Mouse (Mus musculus) kidney, embryonic 14.5 days (tissue): Measurements from ENCODE around the gene Slc23a2. TPM values are rescaled to one million over a fixed set of nuclear protein-coding genes. Genes with fewer than 3 reads are reported as not detected.

Source experiments
- ATAC-seq: fragments of 200-750 bp; cut with Nextera tagmentation; 2 replicates; pipeline ENCODE4 v1.8.0; 2017; ENCODE audit warnings: moderate number of reproducible peaks, mild to moderate bottlenecking, moderate TSS enrichment, moderate library complexity; ENCODE audit not compliant: low FRiP score, low TSS enrichment
- H3K27ac ChIP-seq: fragments of 300-500 bp; sonication (generic); 2 replicates; pipeline ENCODE4 v1.5.1; 2014; ENCODE audit warnings: low read depth, mild to moderate bottlenecking, low read length, moderate library complexity, mixed read lengths
- H3K27me3 ChIP-seq: fragments of 300-500 bp; sonication (generic); 2 replicates; pipeline ENCODE4 v1.6.1; 2014; ENCODE audit warnings: mild to moderate bottlenecking, low read length; ENCODE audit not compliant: control insufficient read depth, insufficient read depth
- H3K36me3 ChIP-seq: fragments of 300-500 bp; sonication (generic); 2 replicates; pipeline ENCODE4 v1.6.1; 2014; ENCODE audit warnings: low read length, mixed read lengths; ENCODE audit not compliant: control insufficient read depth, insufficient read depth
- H3K4me1 ChIP-seq: fragments of 300-500 bp; sonication (generic); 2 replicates; pipeline ENCODE4 v1.6.1; 2014; ENCODE audit warnings: low read length, mixed read lengths; ENCODE audit not compliant: control insufficient read depth, insufficient read depth
- H3K4me2 ChIP-seq: fragments of 300-500 bp; sonication (generic); replicated peaks from 2 replicates; pipeline ENCODE4 v1.6.1; 2014; ENCODE audit warnings: low read depth, mild to moderate bottlenecking, low read length
- H3K4me3 ChIP-seq: fragments of 300-500 bp; sonication (generic); 2 replicates; pipeline ENCODE4 v1.5.1; 2014; ENCODE audit warnings: mild to moderate bottlenecking, low read length
- H3K9ac ChIP-seq: fragments of 300-500 bp; sonication (generic); 2 replicates; pipeline ENCODE4 v1.6.1; 2014; ENCODE audit warnings: low read depth, mild to moderate bottlenecking, low read length, moderate library complexity
- H3K9me3 ChIP-seq: fragments of 300-500 bp; sonication (generic); 2 replicates; pipeline ENCODE4 v1.6.1; 2016; ENCODE audit warnings: low read length; ENCODE audit not compliant: control insufficient read depth
- WGBS: fragments of 180-500 bp; shearing (Covaris S2); extraction: QIAGEN DNeasy Blood & Tissue Kit; methylation state at CpG from one replicate; pipeline ENCODE4 v1.1.7; 2014; 5-methylcytosine and 5-hydroxymethylcytosine counted together
- polyA plus RNA-seq: library from polyadenylated mRNA; unstranded; fragments of >200 nt; fragmentation: Nextera tagmentation; extraction: Ambion mirVana; gene quantifications from 2 replicates; pipeline ENCODE4 v1.2.1, GENCODE M21; 2014

Gene Slc23a2
- polyA plus RNA-seq, 1 experiment from 2014 or later = 18.0 TPM

DNA sequence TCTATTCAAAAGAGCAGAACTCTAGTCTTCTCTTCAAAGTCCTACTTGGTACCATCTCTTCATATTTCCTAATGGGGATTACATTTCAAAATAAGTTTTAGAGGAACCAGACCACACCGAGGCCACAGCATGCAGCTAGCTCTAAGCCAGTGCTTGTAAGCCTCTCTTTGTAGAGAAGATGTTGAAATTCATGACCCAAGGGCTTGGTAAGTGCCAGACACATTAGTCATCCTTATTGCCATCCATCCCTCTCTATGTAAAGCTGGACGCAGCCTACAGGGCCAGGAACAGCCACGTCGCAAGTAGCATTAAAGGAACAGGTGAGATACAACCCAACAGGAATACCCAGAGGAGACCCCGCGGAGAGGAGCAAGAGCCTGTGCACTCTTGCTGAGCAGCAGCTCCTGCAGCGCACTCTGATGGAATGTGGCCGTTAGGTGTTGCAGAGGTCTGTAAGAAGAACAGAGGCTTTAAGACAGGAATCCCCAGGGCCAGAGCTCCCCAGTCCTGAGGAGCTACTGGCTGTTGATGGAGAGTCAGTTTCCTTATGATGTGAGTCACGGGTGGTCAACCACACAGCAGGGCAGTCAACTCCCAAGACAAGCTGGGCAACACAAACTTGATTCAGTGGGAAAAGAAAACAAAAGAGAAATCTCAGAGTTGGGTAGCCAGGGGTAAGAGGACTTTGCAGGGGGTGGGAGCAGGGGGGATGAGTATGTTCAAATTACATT, 45.8 kb downstream of the Slc23a2 start:
- peak overlapping the region; percentile 39; the same call in 1 of the 2 replicates for H3K27ac ChIP-seq
- no peaks in the 10 kb centered on the region for H3K27me3 ChIP-seq
- no peaks in the 10 kb centered on the region; the same call in 1 of the 2 replicates for H3K36me3 ChIP-seq
- ATAC-seq = peak; percentile 68; the same call in 1 of the 2 replicates
- WGBS = 51% methylated on average over 9 of the region's 9 CpGs
- no peak overlapping the region for H3K9ac ChIP-seq
- H3K4me2 ChIP-seq = no peak overlapping the region
- H3K4me3 ChIP-seq = no peak overlapping the region
- peaks cover 33% of the 10 kb centered on the region for H3K4me1 ChIP-seq
- H3K9me3 ChIP-seq = no peaks in the 10 kb centered on the region

DNA sequence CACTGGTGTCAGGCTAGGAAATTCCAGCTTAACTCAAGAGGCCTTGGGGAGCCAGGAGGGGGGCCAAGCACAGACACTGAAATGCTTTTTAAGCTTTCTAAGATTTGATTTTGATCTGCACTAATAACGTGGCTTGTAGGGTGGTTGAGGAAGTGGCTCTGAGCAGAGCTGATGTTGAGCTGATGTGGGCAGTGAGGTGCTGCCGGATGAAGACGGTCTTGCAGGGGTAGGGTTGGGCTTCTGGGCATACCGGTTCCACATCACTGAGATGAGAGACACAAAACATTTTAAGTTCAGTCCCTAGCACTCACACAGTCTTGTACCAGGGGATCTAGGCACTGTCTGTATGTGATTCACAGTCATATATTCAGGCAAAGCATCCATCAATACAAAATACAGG, 46.5 kb downstream of the Slc23a2 start:
- no peaks in the 10 kb centered on the region for H3K9me3 ChIP-seq
- no peaks in the 10 kb centered on the region for H3K27me3 ChIP-seq
- peaks cover 29% of the 10 kb centered on the region for H3K4me1 ChIP-seq
- H3K36me3 ChIP-seq = no peaks in the 10 kb centered on the region; the same call in 1 of the 2 replicates
- 77% methylated on average over 4 of the region's 4 CpGs for WGBS
- H3K27ac ChIP-seq = no peak overlapping the region
- no peak for ATAC-seq
- no peak overlapping the region for H3K9ac ChIP-seq
- H3K4me2 ChIP-seq = no peak overlapping the region
- no peak overlapping the region for H3K4me3 ChIP-seq

DNA sequence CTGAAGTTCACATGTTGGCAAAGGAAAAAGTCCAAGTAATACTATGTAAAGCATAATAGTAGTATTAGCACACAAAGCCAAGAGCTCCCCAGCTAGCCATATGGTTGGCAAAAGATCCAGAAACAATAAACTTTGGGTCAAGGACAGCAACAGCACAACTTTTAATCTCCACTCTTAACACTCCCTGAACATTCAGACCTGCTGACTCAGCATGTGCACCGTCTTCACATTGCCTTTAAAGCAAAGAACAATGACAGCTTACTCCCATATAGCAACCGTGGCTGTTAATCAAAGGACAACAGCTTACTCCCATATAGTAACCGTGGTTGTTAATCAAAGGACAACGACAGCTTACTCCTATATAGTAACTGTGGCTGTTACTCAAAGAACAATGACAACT, 48.3 kb downstream of the Slc23a2 start:
- H3K4me1 ChIP-seq = peaks cover 19% of the 10 kb centered on the region
- H3K27ac ChIP-seq = no peak overlapping the region
- H3K27me3 ChIP-seq = no peaks in the 10 kb centered on the region
- H3K36me3 ChIP-seq = no peaks in the 10 kb centered on the region; the same call in 1 of the 2 replicates
- peak; percentile 63; the same call in 1 of the 2 replicates for ATAC-seq
- H3K9me3 ChIP-seq = no peaks in the 10 kb centered on the region
- H3K4me3 ChIP-seq = no peak overlapping the region
- H3K4me2 ChIP-seq = no peak overlapping the region
- WGBS = 35% methylated on average over 4 of the region's 4 CpGs
- H3K9ac ChIP-seq = no peak overlapping the region

DNA sequence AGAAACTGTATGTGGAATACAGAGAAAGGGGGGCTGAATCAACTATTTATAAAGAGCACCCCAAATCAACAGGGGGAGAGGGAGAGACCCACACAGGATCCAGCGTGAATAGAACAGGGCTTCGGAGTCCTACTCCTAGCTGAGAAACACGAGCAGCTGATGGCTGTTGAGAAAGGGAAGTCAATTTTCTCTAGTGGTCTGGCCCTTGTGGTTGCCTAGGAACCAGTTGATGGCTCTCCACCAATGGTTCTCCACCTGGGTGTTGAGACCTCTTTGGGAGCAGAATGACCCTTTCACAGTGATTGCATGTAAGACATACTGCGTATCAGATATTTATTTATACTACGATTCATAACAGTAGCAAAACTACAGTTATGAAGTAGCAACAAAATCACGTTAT, 49.1 kb downstream of the Slc23a2 start:
- Histone ChIP-seq H3K9me3 (no peaks in the 10 kb centered on the region), H3K27me3 (no peaks in the 10 kb centered on the region), H3K4me2 (no peak overlapping the region), H3K36me3 (no peaks in the 10 kb centered on the region; the same call in 1 of the 2 replicates), H3K4me3 (no peak overlapping the region), H3K27ac (peak overlapping the region; percentile 6; the same call in 1 of the 2 replicates), H3K9ac (no peak overlapping the region), H3K4me1 (peaks cover 19% of the 10 kb centered on the region)
- no peak for ATAC-seq
- 92% methylated on average over 6 of the region's 6 CpGs for WGBS

DNA sequence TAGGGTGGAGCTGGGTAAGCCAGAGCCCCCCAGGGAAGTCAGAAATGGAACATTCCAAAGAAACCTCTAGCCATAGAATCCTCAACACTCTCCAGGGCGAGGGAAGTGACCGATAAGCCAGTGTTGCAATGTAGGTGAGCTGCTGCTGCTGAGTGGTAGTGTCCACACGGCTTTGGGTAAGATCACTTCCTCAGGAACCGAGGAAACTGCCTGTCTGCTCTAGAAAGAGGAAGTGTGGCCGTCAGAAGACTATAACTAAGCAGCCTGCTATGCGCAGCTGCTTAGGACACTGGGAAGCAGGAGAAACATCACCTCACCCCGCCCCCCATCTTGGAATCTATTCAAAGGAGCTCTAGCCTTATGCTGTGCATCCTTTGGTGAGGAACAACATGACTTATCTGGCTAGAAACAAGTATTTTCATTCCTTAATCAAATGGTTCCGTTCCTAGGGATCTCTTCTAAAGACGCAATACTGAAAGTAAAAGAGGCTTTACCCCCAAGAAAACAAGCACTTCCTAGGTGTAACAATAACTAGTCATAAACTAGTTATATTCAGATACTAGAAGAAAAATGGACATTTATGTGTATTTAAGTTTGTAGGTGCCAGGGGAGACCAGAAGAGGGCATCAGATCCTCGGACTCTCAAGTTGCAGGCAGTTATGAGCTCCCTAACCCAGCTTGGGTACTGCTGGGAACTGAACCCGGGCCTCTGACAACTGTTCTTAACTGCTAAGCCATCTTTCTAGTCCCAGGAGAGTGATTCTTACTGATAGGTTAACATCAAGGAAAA, 50.3 kb downstream of the Slc23a2 start:
- no peak for ATAC-seq
- Histone ChIP-seq H3K9ac (no peak overlapping the region), H3K36me3 (no peaks in the 10 kb centered on the region; the same call in 1 of the 2 replicates), H3K27ac (no peak overlapping the region), H3K4me3 (no peak overlapping the region), H3K27me3 (no peaks in the 10 kb centered on the region), H3K4me1 (peaks cover 24% of the 10 kb centered on the region), H3K4me2 (no peak overlapping the region), H3K9me3 (no peaks in the 10 kb centered on the region)
- 80% methylated on average over 11 of the region's 11 CpGs for WGBS

GRCm38 (mm10) chr2:132093739-132094138, 51.2 kb downstream of the Slc23a2 start:
- Histone ChIP-seq H3K36me3 (no peaks in the 10 kb centered on the region; the same call in 1 of the 2 replicates), H3K27me3 (no peaks in the 10 kb centered on the region), H3K4me3 (no peak overlapping the region), H3K4me1 (peaks cover 19% of the 10 kb centered on the region), H3K9me3 (no peaks in the 10 kb centered on the region), H3K27ac (no peak overlapping the region), H3K9ac (no peak overlapping the region), H3K4me2 (no peak overlapping the region)
- ATAC-seq = no peak
- 78% methylated on average over 2 of the region's 2 CpGs for WGBS

GRCm38 (mm10) chr2:132093298-132093697, 51.6 kb downstream of the Slc23a2 start:
- no peak overlapping the region for H3K27ac ChIP-seq
- no peaks in the 10 kb centered on the region for H3K9me3 ChIP-seq
- no peak overlapping the region for H3K4me2 ChIP-seq
- WGBS = 96% methylated on average over 1 of the region's 1 CpGs
- H3K4me1 ChIP-seq = peaks cover 15% of the 10 kb centered on the region
- H3K27me3 ChIP-seq = no peaks in the 10 kb centered on the region
- no peak overlapping the region for H3K4me3 ChIP-seq
- no peak overlapping the region for H3K9ac ChIP-seq
- ATAC-seq = no peak
- H3K36me3 ChIP-seq = peaks cover 2% of the 10 kb centered on the region

DNA sequence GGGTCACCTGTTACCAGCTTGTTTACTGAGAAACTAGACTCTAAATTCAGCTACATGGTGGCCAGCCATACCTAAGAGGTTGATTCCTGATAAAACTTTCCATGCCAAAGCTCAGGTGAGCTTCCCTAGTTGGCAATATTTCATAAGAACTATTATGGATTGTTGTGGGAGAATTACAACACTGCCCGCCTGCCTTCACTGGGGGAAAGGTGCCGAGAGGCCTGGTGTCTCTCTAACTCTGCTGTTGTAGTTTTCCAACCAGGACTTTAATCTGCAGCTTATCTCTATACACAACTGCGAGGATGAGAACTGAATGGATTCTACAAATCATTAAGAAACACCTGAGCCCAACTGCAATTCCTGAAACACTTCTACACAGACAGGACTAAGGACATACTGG, 52.2 kb downstream of the Slc23a2 start:
- H3K27me3 ChIP-seq = no peaks in the 10 kb centered on the region
- ATAC-seq = no peak
- no peak overlapping the region for H3K27ac ChIP-seq
- 91% methylated on average over 3 of the region's 3 CpGs for WGBS
- peaks cover 6% of the 10 kb centered on the region for H3K36me3 ChIP-seq
- peaks cover 14% of the 10 kb centered on the region for H3K4me1 ChIP-seq
- no peaks in the 10 kb centered on the region for H3K9me3 ChIP-seq
- no peak overlapping the region for H3K9ac ChIP-seq
- no peak overlapping the region for H3K4me3 ChIP-seq
- no peak overlapping the region for H3K4me2 ChIP-seq

DNA sequence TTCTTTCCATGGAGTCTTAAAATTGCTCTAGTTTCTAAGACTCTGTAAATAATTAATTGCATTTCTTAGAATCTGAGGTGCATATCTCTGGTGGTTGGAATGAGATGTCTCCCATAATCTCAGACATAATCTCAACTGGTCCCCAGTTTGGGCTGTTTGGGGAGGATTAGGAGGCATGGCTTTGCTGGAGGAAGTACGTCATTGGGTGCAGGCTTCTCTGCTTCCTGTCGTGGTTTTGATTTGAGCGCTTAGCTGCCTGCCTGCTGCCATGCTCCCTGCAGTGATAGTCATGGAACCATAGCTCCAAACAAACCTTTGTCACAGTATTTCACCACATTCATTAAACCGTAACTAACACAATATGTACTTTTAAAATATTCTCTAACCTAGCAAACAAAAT, 53.2 kb downstream of the Slc23a2 start:
- H3K27ac ChIP-seq = no peak overlapping the region
- no peaks in the 10 kb centered on the region for H3K9me3 ChIP-seq
- peaks cover 7% of the 10 kb centered on the region for H3K4me1 ChIP-seq
- WGBS = 70% methylated on average over 4 of the region's 4 CpGs
- no peak overlapping the region for H3K4me3 ChIP-seq
- H3K9ac ChIP-seq = no peak overlapping the region
- H3K36me3 ChIP-seq = peaks cover 6% of the 10 kb centered on the region
- no peaks in the 10 kb centered on the region for H3K27me3 ChIP-seq
- ATAC-seq = no peak
- no peak overlapping the region for H3K4me2 ChIP-seq
